Mouse (Mus musculus) limb, embryonic 13.5 days (tissue): ENCODE measurements at regions not wholly inside any gene's neighbourhood (a gene's known extent, or its start where the extent isn't known, plus 50 kb on each side); places are given as distances from the start of the nearest gene placed in this dataset.
A peak's percentile ranks its signal among the peaks of the same experiment; 100 is the strongest.

ENCODE experiments used
- ATAC-seq: fragments of 200-750 bp; cut with Nextera tagmentation; 2 replicates; pipeline ENCODE4 v1.8.0; 2017; ENCODE audit warnings: low read depth, moderate number of reproducible peaks, moderate TSS enrichment; ENCODE audit not compliant: low FRiP score
- H3K27ac ChIP-seq: fragments of 300-500 bp; sonication (generic); 2 replicates; pipeline ENCODE4 v1.5.1; 2015; ENCODE audit warnings: inconsistent platforms, mild to moderate bottlenecking, moderate library complexity
- H3K27me3 ChIP-seq: fragments of 300-500 bp; sonication (generic); 2 replicates; pipeline ENCODE4 v1.6.1; 2015; ENCODE audit warnings: mild to moderate bottlenecking, inconsistent platforms
- H3K36me3 ChIP-seq: fragments of 300-500 bp; sonication (generic); 2 replicates; pipeline ENCODE4 v1.6.1; 2015; ENCODE audit warnings: inconsistent platforms, mild to moderate bottlenecking, moderate library complexity
- H3K4me1 ChIP-seq: fragments of 300-500 bp; sonication (generic); 2 replicates; pipeline ENCODE4 v1.6.1; 2015; ENCODE audit warnings: inconsistent platforms
- H3K4me2 ChIP-seq: fragments of 300-500 bp; sonication (generic); replicated peaks from 2 replicates; pipeline ENCODE4 v1.6.1; 2015; ENCODE audit warnings: inconsistent platforms, mild to moderate bottlenecking, moderate library complexity
- H3K4me3 ChIP-seq: fragments of 300-500 bp; sonication (generic); 2 replicates; pipeline ENCODE4 v1.5.1; 2015; ENCODE audit warnings: moderate library complexity, mild to moderate bottlenecking, inconsistent platforms
- H3K9ac ChIP-seq: fragments of 300-500 bp; sonication (generic); 2 replicates; pipeline ENCODE4 v1.6.1; 2015; ENCODE audit warnings: mild to moderate bottlenecking, inconsistent platforms
- H3K9me3 ChIP-seq: fragments of 300-500 bp; sonication (generic); 2 replicates; pipeline ENCODE4 v1.6.1; 2016; ENCODE audit warnings: inconsistent platforms
- WGBS: fragments of 180-500 bp; shearing (Covaris S2); methylation state at CpG from one replicate; pipeline ENCODE4 v1.1.7; 2015; 5-methylcytosine and 5-hydroxymethylcytosine counted together

DNA sequence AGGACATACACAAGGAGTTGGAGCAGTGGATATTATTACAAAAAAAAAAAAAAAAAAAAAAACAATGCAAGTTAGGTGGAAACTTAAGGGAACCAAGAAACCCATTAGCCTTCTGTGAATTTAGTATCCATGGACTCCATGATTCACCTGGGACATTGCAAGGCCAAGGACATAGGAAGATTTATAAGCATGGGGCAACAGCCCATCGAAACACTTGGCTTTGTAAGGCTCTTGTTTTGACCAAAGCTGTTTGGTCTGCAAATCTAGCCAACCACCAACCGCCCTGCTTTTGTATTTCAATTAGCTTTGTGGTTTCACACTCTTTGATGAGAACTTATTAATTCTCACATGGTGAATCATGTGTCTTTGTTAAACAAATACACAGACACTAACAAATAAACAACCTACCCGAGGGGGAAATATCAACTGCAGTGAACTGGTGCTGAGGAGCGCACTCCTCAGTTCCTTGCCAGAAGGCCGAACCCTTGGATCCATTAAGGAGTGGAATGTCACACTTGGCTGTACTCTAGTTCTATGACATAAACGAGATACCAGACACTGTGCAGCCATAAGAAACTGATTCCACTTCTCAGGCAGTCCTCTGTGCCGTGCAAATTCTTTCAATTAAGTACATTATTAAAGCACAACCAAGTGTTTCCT, 529.7 kb downstream of the Tmem38b start:
- WGBS: 61% methylated on average over 7 of the region's 7 CpGs
- no peaks in the 10 kb centered on the region for H3K4me1 ChIP-seq
- ATAC-seq: no peak
- no peak overlapping the region for H3K4me3 ChIP-seq
- no peaks in the 10 kb centered on the region for H3K36me3 ChIP-seq
- H3K9ac ChIP-seq: no peak overlapping the region
- H3K4me2 ChIP-seq: no peak overlapping the region
- H3K27me3 ChIP-seq: no peaks in the 10 kb centered on the region
- H3K9me3 ChIP-seq: no peaks in the 10 kb centered on the region
- no peak overlapping the region for H3K27ac ChIP-seq

GRCm38 (mm10) chr4:54356041-54356427, 530.2 kb downstream of the Tmem38b start:
- no peak overlapping the region for H3K4me2 ChIP-seq
- H3K27ac ChIP-seq: no peak overlapping the region
- H3K27me3 ChIP-seq: no peaks in the 10 kb centered on the region
- no peaks in the 10 kb centered on the region for H3K4me1 ChIP-seq
- H3K4me3 ChIP-seq: no peak overlapping the region
- WGBS: 87% methylated on average over 2 of the region's 2 CpGs
- no peak for ATAC-seq
- H3K9me3 ChIP-seq: no peaks in the 10 kb centered on the region
- H3K9ac ChIP-seq: no peak overlapping the region
- H3K36me3 ChIP-seq: no peaks in the 10 kb centered on the region

GRCm38 (mm10) chr4:54370909-54371308, 545.1 kb downstream of the Tmem38b start:
- ATAC-seq: no peak
- no peak overlapping the region for H3K4me3 ChIP-seq
- WGBS: 50% methylated on average over 3 of the region's 3 CpGs
- H3K4me2 ChIP-seq: no peak overlapping the region
- H3K9ac ChIP-seq: no peak overlapping the region
- no peaks in the 10 kb centered on the region for H3K27me3 ChIP-seq
- no peaks in the 10 kb centered on the region for H3K36me3 ChIP-seq
- H3K4me1 ChIP-seq: peaks cover 21% of the 10 kb centered on the region
- H3K27ac ChIP-seq: no peak overlapping the region
- no peaks in the 10 kb centered on the region for H3K9me3 ChIP-seq

GRCm38 (mm10) chr4:54371418-54371957, 545.6 kb downstream of the Tmem38b start:
- H3K9ac ChIP-seq: no peak overlapping the region

DNA sequence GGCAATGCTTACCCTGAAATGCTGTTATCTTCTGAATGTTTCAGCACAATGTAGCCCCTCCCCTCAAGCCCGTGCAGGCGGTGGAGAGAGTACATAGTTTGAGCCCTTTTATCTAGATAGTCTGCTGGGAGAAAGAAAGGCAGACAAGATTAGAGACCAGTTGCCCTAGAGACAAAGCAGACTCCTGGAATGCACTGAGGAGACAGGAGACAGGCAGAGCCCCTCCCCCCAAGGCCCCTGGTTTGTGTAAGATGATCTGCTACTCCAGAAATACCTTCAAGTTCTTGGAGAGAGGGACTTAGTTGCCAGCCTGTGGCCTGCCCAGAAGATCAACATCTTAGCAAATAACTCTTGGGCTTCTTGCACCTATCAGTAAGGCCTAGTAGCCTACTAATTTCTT, 547.8 kb downstream of the Tmem38b start:
- H3K9ac ChIP-seq: no peak overlapping the region
- no peak overlapping the region for H3K4me2 ChIP-seq
- no peaks in the 10 kb centered on the region for H3K27me3 ChIP-seq
- no peaks in the 10 kb centered on the region for H3K9me3 ChIP-seq
- no peak overlapping the region for H3K4me3 ChIP-seq
- 8% methylated on average over 2 of the region's 2 CpGs for WGBS
- H3K4me1 ChIP-seq: peaks cover 21% of the 10 kb centered on the region
- no peak overlapping the region; the same call in 1 of the 2 replicates for H3K27ac ChIP-seq
- ATAC-seq: 0 out of 2 replicates have a peak, but pooled peaks have one; percentile 36
- H3K36me3 ChIP-seq: no peaks in the 10 kb centered on the region

More at GRCm38 (mm10) chr4:54371418-54371957, 545.6 kb downstream of the Tmem38b start:
- no peaks in the 10 kb centered on the region for H3K36me3 ChIP-seq
- ATAC-seq: no peak
- H3K4me1 ChIP-seq: peaks cover 21% of the 10 kb centered on the region
- H3K27me3 ChIP-seq: no peaks in the 10 kb centered on the region
- 46% methylated on average over 7 of the region's 7 CpGs for WGBS
- H3K27ac ChIP-seq: no peak overlapping the region
- no peak overlapping the region for H3K4me2 ChIP-seq
- no peak overlapping the region for H3K4me3 ChIP-seq
- no peaks in the 10 kb centered on the region for H3K9me3 ChIP-seq

DNA sequence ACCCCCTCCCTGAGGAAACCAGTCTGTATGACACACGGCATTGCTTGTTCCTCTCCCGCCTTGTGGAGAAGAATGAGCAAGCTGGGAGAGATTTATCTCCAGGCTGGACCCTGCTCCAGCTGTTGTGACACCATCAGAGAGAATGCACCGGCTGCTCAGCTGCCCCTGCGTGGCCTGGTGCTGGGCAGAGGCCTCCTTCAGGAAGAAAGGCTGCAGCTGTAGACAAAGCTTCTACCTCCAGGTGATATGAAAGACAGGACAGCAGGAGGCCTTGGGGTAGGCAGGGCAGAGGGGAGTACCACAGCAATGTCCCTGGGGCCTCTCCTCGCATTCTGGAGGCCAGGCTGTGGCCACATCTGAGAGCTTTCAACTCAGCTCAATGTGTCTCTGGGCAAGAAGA, 548.6 kb downstream of the Tmem38b start:
- WGBS: 17% methylated on average over 5 of the region's 5 CpGs
- Histone ChIP-seq H3K27me3 (no peaks in the 10 kb centered on the region), H3K4me1 (peaks cover 21% of the 10 kb centered on the region), H3K9ac (no peak overlapping the region), H3K4me2 (no peak overlapping the region), H3K9me3 (no peaks in the 10 kb centered on the region), H3K4me3 (no peak overlapping the region), H3K36me3 (no peaks in the 10 kb centered on the region), H3K27ac (no peak overlapping the region)
- ATAC-seq: peak; percentile 40; the same call in 1 of the 2 replicates

DNA sequence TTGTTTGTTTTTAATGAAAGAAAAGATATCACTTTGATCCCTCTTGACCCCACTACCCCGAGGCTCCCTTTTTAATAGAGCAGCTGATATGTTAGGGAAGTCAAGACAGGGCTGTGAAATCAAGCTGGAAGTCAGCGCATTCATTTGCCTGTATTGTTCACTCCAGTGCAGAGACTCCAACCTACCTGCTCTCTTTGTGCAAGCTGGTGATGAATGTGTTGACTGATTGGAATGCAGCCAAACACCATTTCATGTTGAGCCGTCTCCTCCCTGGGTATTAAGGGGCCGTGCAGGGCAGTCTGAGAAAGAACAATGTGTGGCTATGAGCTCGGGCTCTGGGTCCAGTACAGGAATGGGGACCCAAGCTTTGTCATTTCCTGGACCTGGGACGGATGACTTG, 557.4 kb upstream of the Zfp462 start:
- Histone ChIP-seq H3K27ac (no peak overlapping the region), H3K4me1 (peaks cover 15% of the 10 kb centered on the region), H3K4me3 (no peak overlapping the region), H3K27me3 (no peaks in the 10 kb centered on the region), H3K36me3 (no peaks in the 10 kb centered on the region), H3K9ac (no peak overlapping the region), H3K9me3 (no peaks in the 10 kb centered on the region), H3K4me2 (no peak overlapping the region)
- WGBS: 37% methylated on average over 6 of the region's 6 CpGs
- ATAC-seq: no peak

- H3K4me1 ChIP-seq: peaks cover 15% of the 10 kb centered on the region
- no peak overlapping the region for H3K27ac ChIP-seq
- no peaks in the 10 kb centered on the region for H3K9me3 ChIP-seq
- no peak for ATAC-seq
- H3K4me2 ChIP-seq: no peak overlapping the region
- no peaks in the 10 kb centered on the region for H3K36me3 ChIP-seq
- no peaks in the 10 kb centered on the region for H3K27me3 ChIP-seq
- 12% methylated on average over 7 of the region's 7 CpGs for WGBS
- no peak overlapping the region for H3K9ac ChIP-seq
- H3K4me3 ChIP-seq: no peak overlapping the region
These were observed 553.2 kb upstream of the Zfp462 start for GRCm38 (mm10) chr4:54391536-54392208.

DNA sequence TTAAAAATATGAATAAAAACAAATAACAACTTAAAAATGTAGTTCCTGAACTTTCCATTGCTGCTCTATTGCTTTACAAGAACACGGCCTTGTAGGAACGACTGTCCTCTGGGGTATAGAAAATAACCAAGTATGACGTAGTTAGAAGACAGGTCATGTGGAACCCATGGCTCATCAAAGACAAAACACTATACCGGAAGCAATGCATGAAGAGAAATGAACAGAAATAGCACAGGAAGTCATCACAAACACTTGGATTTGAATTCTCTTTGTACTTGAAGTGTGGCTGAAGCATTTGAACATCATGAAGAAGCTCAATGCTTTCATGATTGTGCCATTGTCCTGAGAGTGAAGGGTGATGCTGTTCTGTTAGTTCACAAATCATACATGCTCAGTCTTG, 538.7 kb upstream of the Zfp462 start:
- H3K4me2 ChIP-seq: no peak overlapping the region
- no peaks in the 10 kb centered on the region for H3K27me3 ChIP-seq
- H3K9ac ChIP-seq: no peak overlapping the region
- no peak overlapping the region for H3K4me3 ChIP-seq
- no peak overlapping the region for H3K27ac ChIP-seq
- no peaks in the 10 kb centered on the region for H3K4me1 ChIP-seq
- ATAC-seq: no peak
- WGBS: 89% methylated on average over 4 of the region's 4 CpGs
- H3K9me3 ChIP-seq: no peaks in the 10 kb centered on the region
- no peaks in the 10 kb centered on the region for H3K36me3 ChIP-seq

- Histone ChIP-seq H3K27ac (no peak overlapping the region), H3K4me1 (no peaks in the 10 kb centered on the region), H3K9me3 (no peaks in the 10 kb centered on the region), H3K27me3 (no peaks in the 10 kb centered on the region), H3K9ac (no peak overlapping the region), H3K4me3 (no peak overlapping the region), H3K4me2 (no peak overlapping the region), H3K36me3 (no peaks in the 10 kb centered on the region)
- no peak for ATAC-seq
- WGBS: 54% methylated on average over 2 of the region's 2 CpGs
These were observed 536.9 kb upstream of the Zfp462 start for GRCm38 (mm10) chr4:54407930-54408329.

- WGBS: 63% methylated on average over 3 of the region's 3 CpGs
- ATAC-seq: no peak
- no peaks in the 10 kb centered on the region for H3K9me3 ChIP-seq
- H3K27ac ChIP-seq: no peak overlapping the region
- H3K4me1 ChIP-seq: no peaks in the 10 kb centered on the region
- H3K4me3 ChIP-seq: no peak overlapping the region
- no peak overlapping the region for H3K9ac ChIP-seq
- no peaks in the 10 kb centered on the region for H3K36me3 ChIP-seq
- no peak overlapping the region for H3K4me2 ChIP-seq
- no peaks in the 10 kb centered on the region for H3K27me3 ChIP-seq
These were observed 514.1 kb upstream of the Zfp462 start for GRCm38 (mm10) chr4:54430789-54431188.

- Histone ChIP-seq H3K36me3 (no peaks in the 10 kb centered on the region), H3K27me3 (no peaks in the 10 kb centered on the region), H3K4me3 (no peak overlapping the region), H3K4me1 (0 out of 2 replicates have a peak, but pooled peaks cover 3% of the 10 kb centered on the region), H3K27ac (no peak overlapping the region), H3K9me3 (no peaks in the 10 kb centered on the region), H3K4me2 (no peak overlapping the region), H3K9ac (no peak overlapping the region)
- ATAC-seq: no peak
- WGBS: 83% methylated on average over 2 of the region's 2 CpGs
These were observed 484.3 kb upstream of the Zfp462 start for GRCm38 (mm10) chr4:54460596-54460995.
